Comparison of ENCODE assay signal across 8 mouse cellular contexts in the genomic region with DNA sequence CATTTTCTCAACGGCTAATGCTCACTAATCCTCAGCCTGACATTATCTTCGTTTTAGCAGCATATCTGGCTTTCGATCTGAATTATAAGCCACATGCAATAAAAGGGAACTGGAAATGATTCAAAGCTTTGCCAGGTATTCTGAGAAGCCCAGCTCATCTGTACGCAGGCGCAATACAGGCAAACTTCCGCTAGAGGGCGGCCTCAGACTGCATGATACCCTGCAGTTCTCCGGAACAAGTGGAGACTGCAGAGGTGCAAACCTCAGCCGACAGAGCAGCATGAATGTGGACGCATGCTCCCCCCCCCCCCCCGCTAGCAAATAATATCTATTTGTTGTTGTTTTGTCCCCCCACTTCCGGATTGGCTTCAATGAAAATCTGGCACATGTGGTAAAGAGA.
A peak's percentile ranks its signal among the peaks of the same experiment; 100 is the strongest.
DNase-seq lines count a peak whose midpoint lies in the region; ATAC-seq and TF ChIP-seq lines count a peak whose summit lies in the region.

No protein-coding gene starts in this region.

- DNase-seq in gastrocnemius, adult 2 months = peak; percentile 83
- DNase-seq in left cerebral cortex, adult 18-20 months (ENCODE audit: low spot score in 2 of 2) = peak; percentile 82 to 88
- peak; percentile 79 for DNase-seq in right cerebral cortex, adult 18-20 months
- DNase-seq in urinary bladder, adult 2 months (ENCODE audit: low spot score) = peak; percentile 46

- H3K4me2 ChIP-seq in hindbrain, embryonic 16.5 days (ENCODE audit: low read length) = peak overlapping the region; percentile 60

- TF ChIP-seq CTCF in gastrocnemius, adult 2 months (IDR thresholded peaks at IDR 0.05) = peak; percentile 90

- peaks cover 5% of the 10 kb centered on the region; the same call in 1 of the 2 replicates for H3K4me1 ChIP-seq in hindbrain, embryonic 16.5 days (ENCODE audit: control insufficient read depth, insufficient read depth, low read depth, low read length)

- H3K36me3 ChIP-seq in hindbrain, embryonic 16.5 days (ENCODE audit: control insufficient read depth, insufficient read depth, low read length) = no peaks in the 10 kb centered on the region

- no peak overlapping the region; the same call in 1 of the 2 replicates for H3K9ac ChIP-seq in hindbrain, embryonic 16.5 days (ENCODE audit: low read depth, low read length)

- H3K9me3 ChIP-seq in hindbrain, embryonic 16.5 days (ENCODE audit: control insufficient read depth, low read length) = no peaks in the 10 kb centered on the region

- ATAC-seq in activated CD4-positive, CD25-positive, alpha-beta regulatory T cell, adult 4 months = peak; percentile 73
- peak; percentile 93 for ATAC-seq in common myeloid progenitor, adult 5-6 weeks (replicated peaks; ENCODE audit: low read depth, poor library complexity, severe bottlenecking)
- peak; percentile 91 for ATAC-seq in hindbrain, embryonic 16.5 days
- peak; percentile 97 for ATAC-seq in megakaryocyte, adult 5-6 weeks (ENCODE audit: poor library complexity, severe bottlenecking)

- peak overlapping the region; percentile 53 for H3K27ac ChIP-seq in gastrocnemius, adult 2 months
- H3K27ac ChIP-seq in hindbrain, embryonic 16.5 days (ENCODE audit: low read depth, low read length) = no peak overlapping the region

- intact Hi-C loops in gastrocnemius, adult 2 months (cut with DNase I) = loop anchor here (10.0 kb wide), 1 partner anchor 482 kb away; no protein-coding TSS in a partner anchor

- H3K27me3 ChIP-seq in hindbrain, embryonic 16.5 days (replicated peaks; ENCODE audit: control insufficient read depth, insufficient read depth, low read length) = no peaks in the 10 kb centered on the region

- WGBS in hindbrain, embryonic 16.5 days = 1% methylated on average over 12 of the region's 12 CpGs

- H3K4me3 ChIP-seq in gastrocnemius, adult 2 months = peak overlapping the region; percentile 64
- peak overlapping the region; percentile 29 for H3K4me3 ChIP-seq in hindbrain, embryonic 16.5 days (ENCODE audit: low read length)
